Mouse (Mus musculus) embryonic fibroblast, embryonic 13.5 days (primary cell): ENCODE measurements around the gene Vstm2l. TPM values are rescaled to one million over a fixed set of nuclear protein-coding genes. Genes with fewer than 3 reads are reported as not detected.

ENCODE experiments used
- H3K27ac ChIP-seq: 2 replicates; pipeline ENCODE4 v1.5.1; 2012; ENCODE audit warnings: low read length, control low read depth, inconsistent platforms; ENCODE audit not compliant: insufficient read depth
- H3K4me1 ChIP-seq: 2 replicates; pipeline ENCODE4 v1.6.1; 2011; ENCODE audit warnings: low read length; ENCODE audit not compliant: control insufficient read depth, insufficient read depth
- H3K4me3 ChIP-seq: 2 replicates; pipeline ENCODE4 v1.5.1; 2011; ENCODE audit warnings: mild to moderate bottlenecking, control low read depth, low read length; ENCODE audit not compliant: insufficient read depth
- CTCF ChIP-seq: IDR thresholded peaks from 2 replicates; pipeline ENCODE4 v1.5.1; 2011; ENCODE audit warnings: mild to moderate bottlenecking, control low read depth, low read length, moderate library complexity, borderline replicate concordance; ENCODE audit not compliant: insufficient read depth
- POLR2A ChIP-seq: IDR thresholded peaks from 2 replicates; pipeline ENCODE4 v1.6.1; 2011; ENCODE audit warnings: low read depth, mild to moderate bottlenecking, control low read depth, low read length, moderate library complexity
- polyA plus RNA-seq: library from polyadenylated mRNA; stranded (reverse); fragments of >200 nt; gene quantifications from 2 replicates; pipeline ENCODE4 v1.2.4, GENCODE M21; 2011; ENCODE audit warnings: low read depth; ENCODE audit not compliant: missing spikeins, insufficient read length

Vstm2l gene
- polyA plus RNA-seq, 1 experiment, result not detected

GRCm38 (mm10) chr2:157988416-157989190 is 74.2 kb downstream of the Vstm2l start:
- Histone ChIP-seq H3K4me3 (no peak overlapping the region), H3K4me1 (no peaks in the 10 kb centered on the region), H3K27ac (no peak overlapping the region)
- no peak for TF ChIP-seq POLR2A

GRCm38 (mm10) chr2:157989946-157990345 is 75.5 kb downstream of the Vstm2l start:
- Histone ChIP-seq H3K4me3 (no peak overlapping the region), H3K4me1 (no peaks in the 10 kb centered on the region), H3K27ac (no peak overlapping the region)
- no peak for TF ChIP-seq CTCF
- no peak for TF ChIP-seq POLR2A

DNA sequence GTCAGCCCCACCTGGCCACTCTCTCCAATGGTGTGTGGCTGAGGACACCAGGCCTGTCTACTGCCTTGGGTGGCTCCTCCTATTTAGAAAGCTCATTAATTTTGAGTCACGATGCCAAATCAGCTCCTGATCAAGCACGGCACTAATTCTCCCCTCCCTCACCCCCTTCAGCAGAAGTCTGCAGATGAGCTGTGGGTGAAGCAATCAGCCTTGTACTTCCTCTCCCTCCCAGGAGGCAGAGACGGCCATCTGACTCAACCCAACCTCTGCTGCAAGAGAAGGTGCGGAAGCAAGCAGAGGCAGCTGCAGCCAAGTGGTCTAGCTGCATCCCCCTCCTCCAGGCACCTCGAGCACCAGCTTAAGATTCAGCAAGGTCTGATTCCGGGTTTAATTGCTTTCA is 76.6 kb downstream of the Vstm2l start:
- Histone ChIP-seq H3K4me3 (no peak overlapping the region), H3K27ac (no peak overlapping the region)
- TF ChIP-seq CTCF (no peak), POLR2A (no peak)

DNA sequence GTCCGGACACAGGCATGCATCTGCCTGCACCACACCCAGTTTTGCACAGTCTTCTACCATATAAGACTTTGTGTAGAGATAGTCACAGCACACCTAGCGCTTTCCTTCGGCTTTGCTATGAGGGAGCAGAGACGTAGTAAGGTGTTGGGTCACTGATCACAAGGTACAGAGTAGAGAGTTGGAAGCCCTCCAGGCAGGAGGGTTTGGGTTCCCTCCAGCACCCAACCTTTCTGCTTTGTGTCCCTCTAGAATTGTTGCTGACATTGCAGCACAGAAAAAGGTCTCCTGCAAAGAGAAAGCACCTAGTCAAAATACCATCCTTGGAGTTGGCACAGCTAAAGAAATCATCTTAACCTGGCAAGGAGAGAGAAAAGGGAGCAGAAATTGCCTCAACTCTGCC is 78.0 kb downstream of the Vstm2l start:
- no peaks in the 10 kb centered on the region for H3K4me1 ChIP-seq
- no peak overlapping the region for H3K27ac ChIP-seq
- no peak overlapping the region for H3K4me3 ChIP-seq
- TF ChIP-seq CTCF, result no peak
- TF ChIP-seq POLR2A, result no peak

More for the DNA sequence above, 76.6 kb downstream of the Vstm2l start:
- H3K4me1 ChIP-seq, result no peaks in the 10 kb centered on the region

Other genes starting within 250 kb of the Vstm2l start
- 17.5 and 20.9 TPM in 2 replicates for gene Ctnnbl1, start 177.3 kb upstream of the Vstm2l start, polyA plus RNA-seq
- gene Tti1, start 113.8 kb downstream of the Vstm2l start, polyA plus RNA-seq, result 18.2 and 20.6 TPM in 2 replicates
- gene Rprd1b, start 113.8 kb downstream of the Vstm2l start, polyA plus RNA-seq, result 20.8 and 24.1 TPM in 2 replicates
- gene Tgm2, start 231.8 kb downstream of the Vstm2l start, polyA plus RNA-seq, result 15.8 and 33.1 TPM in 2 replicates